Mouse (Mus musculus) retina, adult 2 months (tissue): ENCODE results near the gene Sp6.
A peak's percentile ranks its signal among the peaks of the same experiment; 100 is the strongest.

Experiments used
- DNase-seq: peaks from one replicate; pipeline ENCODE4 v3.0.0-alpha.2; 2012; ENCODE audit warnings: low read depth, low spot score

Sp6 gene

DNA sequence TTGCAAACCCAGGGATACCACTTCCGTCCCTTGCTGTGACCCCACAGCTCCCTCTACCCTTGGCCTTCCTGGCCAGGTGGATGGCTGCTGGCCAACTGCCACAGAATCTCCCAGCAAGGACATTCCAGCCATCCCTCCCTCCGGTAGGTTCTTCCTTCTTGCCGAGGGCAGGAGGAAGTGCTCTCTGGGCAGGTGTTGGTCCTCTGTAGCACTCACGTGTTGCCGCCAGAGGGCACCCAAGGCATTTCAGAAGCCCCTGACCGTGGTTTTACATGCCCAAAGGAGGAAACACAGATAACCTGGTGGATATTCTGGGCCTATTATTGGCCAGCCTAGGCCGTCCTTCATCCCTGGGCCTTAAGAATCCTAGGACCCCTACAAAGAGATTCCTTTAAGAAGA is 30.8 kb upstream of the Sp6 start:
- DNase-seq: peak; percentile 73

DNA sequence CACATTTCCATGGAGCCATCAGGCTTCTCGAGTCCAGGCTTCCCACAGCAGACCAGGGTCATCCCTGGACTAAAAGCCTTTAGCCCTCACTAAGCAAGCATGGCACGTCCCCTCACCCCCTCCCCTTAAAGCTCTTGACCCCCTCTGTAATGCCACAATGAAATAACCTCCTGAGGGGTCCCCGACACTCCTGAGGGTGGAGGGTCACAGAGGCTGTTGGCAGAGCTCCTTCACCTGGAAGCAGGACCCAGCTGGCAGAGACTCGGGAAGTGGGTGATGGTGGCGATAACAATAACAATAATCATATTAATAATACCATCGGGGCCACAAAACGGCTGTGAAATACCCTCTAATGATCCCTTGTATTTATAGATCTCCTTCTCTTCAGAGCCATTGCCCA is 30.3 kb upstream of the Sp6 start, which contains the start of gene Sp2:
Gene Sp2 (minus strand): TSS at position 101 of the 400 bp plus-strand sequence.
- DNase-seq: no peak

DNA sequence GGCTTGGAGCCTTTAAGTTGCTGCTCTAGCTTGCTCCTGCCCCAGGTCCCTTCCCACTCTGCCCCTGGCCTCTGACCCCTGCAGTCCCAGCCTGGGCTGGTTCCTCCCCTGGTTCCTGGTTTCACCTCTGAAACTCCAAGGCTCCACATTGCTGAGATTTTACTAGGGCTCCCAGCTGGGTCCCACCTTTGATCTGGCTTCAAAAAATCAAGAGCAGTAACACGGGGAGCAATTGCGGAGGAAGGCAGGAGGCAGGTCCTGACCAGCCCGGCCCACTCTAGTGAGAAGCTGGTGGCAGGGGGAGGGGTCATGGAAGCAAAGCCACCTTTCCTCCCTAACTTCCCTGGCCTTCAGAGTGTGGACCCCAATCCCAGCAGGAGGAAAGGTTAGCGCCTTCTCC is 28.3 kb upstream of the Sp6 start:
- DNase-seq: no peak

DNA sequence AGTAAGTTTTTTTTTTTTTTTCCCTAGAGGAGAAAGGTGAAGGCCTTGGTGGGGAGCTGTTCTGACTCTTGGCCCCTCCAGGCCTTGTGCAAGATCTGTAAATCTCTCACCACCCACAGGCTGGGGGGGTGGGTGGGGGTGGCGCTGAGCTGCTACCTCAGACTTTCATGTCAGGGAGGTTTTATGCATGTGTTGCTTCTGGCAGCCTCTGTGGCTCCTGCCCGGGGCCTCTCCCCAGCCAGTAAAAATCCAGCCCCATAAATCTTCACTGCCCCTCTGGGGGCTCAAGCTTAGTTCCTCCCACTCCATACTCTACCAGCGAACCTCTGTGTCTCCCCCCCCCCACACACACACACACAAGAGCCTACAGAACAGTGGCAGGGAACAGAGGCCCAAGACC is 26.7 kb upstream of the Sp6 start:
- DNase-seq: no peak

DNA sequence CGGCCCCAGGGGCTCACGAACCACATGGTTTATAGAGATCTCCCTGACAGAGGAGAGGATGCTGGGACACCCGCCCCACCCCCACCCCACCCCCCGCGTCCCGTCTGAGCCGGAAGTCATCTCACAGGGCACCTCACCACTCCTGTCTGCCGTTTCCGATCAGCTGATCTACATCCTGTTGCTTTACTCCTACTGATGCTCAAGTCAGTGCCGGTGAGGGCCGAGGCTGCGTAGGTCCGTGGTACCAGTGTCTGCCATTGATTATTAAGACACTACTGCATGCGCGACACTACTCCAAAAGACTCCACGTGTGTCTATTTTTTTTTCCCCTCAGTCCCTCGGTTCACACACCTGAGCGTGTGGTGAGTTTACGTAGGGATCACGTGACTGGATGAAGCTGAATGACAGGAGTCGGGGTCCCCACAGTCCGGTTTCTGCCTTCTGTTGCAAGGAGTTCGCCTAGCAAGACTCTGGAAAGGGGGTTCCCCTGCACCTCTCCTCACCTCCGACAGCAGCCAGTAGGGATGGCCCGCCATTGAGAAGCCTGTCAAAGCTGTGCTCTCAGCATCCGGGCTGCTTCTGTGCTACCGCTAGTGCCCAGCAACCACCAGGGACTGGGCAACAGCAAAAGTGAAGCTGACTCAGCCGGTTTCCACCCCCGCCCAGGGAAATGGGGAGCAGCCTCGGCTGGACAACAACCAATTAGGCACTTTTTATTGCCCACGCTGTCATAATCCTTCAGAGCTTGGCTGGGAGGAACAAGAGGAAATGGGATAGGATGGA is 25.1 kb upstream of the Sp6 start:
- no peak for DNase-seq

DNA sequence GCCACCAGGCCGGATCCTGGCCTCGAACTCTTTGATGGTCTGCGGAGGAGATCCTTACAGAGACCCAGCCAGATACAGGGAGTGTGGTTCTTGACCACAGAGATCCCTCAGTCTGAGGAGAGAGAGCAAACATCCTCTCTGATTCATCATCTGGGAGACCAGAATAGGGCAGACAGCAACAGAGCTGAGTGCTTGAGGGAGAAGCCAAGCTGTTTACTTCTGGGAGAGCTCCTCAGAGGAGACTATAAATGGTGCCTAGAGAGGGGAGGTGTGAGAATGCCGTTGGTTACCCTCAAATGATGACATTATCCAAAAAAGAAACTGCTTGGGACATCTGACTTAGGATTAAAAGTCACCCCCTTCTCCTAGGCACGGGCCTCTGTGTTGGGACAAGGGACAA is 21.7 kb upstream of the Sp6 start:
- no peak for DNase-seq

DNA sequence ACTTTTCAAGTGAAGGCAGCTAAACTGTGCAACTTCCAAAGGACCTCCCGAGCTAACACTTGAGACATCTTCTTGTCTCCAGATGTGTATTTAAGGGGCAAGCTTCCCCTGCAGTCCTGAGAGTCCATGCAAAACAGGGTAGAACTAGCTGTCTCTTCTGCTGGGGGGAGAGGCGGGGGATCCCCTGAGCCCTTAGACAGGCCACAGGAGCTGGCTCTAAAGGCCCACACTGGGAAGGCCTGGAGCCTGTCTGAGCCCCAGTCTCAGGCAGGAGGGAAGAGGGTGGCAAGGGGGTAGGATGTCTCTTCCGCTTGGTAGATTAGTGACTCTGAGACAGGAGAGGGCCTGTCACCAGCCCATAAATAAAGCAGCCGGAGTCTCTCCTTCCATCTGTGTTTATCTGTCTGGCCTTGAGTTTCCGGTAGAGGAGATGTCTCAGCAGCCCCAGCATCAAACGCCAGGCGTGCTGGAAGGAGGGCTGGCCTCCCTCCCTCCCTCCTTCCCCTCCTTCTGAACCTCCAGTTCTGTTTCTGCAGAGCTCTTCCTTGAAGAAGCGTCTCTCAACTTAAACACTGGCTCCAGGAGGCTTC is 20.4 kb upstream of the Sp6 start:
- DNase-seq: no peak

DNA sequence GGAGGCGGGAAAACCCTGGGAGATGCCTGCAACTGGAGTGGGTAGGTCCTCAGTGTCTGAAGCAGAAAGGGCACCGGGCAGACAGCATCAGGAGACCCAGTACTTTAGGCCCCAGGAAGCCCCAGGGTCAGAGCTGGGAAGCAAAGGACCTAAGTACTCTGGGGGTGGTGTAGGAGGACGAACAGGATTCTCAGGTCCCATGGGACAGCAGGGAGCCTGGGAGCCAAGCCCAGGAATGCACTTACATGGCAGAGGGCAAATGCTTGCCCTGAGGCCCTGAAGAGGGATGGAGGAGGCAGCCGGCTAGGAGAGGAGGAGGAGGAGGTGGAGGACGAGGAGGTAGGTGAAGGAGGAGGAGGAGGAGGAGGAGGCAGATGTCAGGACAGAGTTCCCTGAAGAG is 18.2 kb upstream of the Sp6 start:
- DNase-seq: no peak

DNA sequence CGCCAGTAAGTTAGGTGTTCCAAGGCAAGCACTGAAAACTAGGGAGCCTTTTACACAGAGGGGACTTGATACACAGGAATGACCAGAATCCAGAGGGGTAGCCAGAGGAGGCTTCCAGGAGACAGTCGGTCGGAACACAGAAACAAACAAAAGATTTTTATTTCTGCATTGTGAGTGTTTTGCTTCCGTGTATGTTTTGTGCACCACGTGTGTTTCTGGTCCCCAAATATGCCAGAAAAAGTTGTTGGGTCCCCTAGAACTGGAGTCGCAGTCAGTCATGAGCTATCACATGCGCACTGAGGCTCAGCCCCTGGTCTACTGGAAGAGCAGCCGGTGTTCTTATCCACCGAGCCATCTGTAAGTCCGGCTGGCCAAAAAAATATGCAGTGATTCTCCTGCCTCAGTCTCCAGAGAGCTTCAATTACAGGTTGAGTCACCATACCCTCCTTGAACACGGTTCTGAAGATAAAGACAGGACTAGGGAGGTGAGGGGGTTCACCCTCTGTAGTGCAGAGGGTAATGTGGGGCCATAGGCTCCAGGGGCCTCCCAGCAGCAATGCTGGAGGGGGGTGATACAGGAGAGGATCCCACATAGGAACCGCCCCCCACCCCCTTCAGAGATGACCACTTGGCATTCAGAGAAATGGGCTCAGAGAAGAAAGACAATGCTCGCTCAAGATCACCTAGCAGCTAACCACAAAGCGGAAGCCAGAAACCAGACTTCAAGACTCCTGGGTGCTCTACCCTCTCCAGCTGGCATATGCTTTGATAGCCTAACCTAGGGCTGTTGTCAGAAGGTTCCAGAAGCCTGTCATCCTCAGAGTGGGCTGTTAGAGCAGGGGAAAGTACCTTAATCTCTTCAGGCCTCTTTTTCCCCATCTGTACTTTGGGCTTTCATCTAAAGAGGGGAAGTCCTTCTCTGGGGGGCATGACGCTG is 17.1 kb upstream of the Sp6 start:
- DNase-seq: no peak

DNA sequence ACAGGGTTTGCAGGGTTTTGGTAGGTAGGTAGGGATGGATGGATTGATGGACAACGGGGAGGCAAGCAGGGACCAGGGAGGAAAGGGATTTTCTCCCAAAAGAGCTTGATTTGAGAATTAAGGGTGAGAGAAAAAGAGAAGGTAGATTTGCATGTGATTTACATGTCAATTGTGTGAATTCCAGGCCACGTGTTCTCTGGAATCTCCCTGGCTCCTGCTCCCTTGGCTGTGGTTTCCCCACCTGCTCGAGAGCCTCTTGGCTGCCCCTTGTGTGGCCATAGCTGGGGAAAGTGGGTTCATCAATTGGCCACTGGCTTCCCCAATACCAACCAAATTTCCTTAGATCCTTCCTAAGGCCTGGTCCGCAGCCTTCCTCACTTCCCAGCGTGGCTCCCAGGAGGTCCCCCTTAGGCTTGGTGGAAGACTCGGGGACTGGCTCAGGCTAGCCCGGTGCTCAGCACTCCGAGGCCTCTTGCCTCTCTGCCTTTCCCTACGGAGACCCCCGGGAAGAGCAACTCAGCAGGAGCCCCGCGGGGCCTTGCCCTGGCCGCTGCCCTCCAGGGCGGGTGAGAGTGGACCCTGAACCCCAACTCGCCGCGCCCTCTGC is 16.3 kb upstream of the Sp6 start:
- DNase-seq: no peak

DNA sequence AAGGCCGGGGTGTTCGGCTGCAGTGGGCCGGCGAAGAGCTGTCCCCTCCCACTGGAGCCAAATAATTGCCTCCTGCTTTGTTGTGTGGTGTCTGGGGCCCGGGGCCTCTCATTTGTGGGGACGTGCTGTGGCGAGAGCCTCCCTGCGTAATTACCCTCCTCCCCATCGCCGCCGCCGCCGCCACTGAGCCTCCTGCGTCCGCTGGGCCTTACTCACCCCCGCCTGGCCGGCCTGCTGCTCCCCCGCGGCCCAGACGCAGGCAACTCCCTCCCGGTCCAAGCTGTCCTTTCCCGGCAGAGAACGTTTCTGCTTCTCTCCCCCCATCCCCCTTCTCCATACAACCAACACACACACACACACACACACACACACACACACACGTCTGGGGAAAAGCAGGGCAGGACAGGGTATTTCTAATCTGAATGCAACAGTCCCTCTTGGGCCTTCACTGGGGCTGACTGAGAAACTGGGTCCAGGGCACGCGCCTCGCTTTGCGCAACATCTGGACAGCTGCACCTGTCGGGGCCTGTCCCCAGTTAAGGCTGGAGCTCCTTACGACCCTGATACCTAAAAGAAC is 15.7 kb upstream of the Sp6 start:
- no peak for DNase-seq

DNA sequence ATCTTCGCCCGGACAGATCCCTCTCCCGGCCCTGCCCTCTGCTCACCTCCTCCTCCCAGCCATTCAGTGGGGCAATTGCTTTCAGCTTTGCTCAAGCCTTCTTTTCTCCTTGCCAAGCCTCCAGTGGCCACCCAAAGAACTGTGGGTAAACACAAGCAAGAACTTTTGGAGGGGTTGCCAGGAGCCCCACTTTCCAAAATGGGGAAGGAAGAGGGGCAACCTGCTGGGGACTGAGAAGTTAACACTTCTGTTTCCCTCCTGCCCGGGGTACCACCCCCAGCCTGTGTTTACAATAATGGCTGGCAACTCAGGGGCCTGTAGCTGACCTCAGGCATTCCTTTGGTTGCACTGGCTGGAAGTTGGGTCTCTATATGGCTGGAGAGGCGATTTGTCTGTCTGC is 10.0 kb upstream of the Sp6 start:
- DNase-seq: no peak

DNA sequence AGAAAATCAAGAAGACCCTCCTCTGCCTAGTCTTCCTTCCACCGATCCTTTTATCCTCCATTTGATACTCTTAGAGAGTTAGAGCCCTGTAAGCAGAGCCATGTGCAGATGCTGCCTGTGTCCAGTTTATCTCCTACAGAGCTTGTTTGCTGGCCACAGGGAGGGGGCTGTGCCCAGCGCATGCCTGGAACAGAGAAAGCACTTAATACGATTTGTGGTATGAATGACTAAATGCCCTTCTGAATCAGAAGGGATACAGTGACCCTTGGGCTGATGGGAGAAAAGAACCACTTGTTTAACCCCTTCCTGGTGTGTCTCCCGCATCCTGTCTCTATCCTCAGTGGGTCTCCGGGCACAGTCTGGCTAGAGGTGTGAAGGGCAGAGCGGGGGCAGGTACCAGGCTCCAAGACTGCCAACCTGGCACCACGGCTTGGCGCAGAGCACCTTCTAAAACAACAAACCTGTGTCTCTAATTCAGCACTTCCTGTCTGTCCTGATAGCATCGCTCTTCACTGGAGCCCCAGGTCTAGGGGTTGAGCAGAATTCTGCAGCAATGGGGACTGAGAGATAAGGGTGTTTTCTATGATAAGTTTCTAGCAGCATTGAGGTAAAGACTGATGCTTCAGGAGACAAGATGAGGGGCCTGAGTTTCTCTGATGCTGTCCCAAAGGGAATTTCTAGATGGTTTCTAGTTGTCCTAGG is 6.0 kb upstream of the Sp6 start:
- DNase-seq: peak; percentile 74

DNA sequence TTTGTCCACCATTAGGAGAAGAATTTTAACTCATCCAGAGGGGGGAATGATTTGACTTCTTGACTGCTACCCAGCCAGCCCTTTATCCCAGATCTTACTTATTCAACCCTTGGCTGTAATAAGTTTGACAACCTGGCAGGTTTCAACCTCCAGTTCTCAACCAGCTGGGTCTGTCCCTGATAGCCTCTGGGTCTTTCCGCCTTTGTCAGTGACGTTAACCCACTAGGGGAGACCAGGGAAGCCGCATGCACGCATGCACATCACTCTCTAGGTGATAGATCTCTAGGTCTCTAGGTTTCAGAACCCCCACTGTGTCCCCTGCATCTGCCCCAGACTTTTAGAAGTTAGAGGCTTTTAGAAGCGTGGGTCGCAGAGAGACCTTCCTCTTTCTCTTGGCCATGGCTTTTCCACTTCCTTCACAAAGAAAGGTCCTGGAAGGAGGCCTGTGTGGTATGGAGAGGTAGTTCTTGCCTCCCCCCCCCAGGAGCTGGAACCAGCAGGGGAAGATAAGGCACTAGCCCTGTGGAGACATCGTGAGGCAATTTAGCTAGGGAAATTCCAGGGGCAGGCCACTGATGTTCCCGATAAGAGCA is 3.9 kb upstream of the Sp6 start:
- no peak for DNase-seq

DNA sequence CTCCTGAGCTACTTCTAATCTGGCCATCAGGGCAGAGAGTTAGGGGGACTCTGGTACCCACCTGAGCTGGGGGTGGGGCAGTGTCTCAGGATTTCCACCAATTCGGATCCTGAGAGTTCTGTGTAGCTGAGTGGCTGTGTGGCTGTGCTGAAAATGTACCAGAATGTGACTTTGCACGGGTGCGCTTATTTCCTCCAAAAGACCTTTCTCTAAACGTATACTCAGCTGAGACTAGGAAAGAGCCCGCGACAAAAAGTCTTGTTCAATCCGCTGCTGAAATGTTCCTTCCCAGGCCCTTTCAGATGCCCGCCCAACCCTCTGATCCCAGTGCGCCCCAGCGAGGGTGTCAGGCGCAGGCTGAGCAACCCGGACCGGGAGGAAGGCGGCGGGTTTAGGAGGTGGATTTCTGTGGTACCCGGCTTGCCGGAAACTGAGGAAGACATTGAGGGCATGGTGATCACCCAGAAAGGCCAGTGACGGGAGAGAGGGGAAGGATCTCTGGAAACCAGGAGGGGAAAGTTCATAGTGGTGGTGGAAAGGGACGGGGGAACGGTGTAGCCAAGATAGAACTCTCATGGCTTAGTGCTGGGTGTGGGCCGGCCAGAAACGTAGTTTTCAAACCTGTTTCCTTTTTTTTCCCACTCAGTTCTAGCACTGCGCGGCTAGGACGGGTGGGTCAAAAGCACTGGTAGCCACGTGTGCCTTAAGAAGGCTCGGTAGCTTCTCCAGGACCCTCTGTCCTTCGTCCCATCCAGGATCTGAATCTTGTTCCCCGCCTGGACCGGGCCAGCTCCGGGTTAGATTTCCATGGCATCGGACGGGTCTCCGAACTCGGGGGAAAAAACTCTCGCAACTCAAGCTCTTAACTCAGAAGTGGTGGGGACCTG is 4.7 kb downstream of the Sp6 start:
- no peak for DNase-seq

DNA sequence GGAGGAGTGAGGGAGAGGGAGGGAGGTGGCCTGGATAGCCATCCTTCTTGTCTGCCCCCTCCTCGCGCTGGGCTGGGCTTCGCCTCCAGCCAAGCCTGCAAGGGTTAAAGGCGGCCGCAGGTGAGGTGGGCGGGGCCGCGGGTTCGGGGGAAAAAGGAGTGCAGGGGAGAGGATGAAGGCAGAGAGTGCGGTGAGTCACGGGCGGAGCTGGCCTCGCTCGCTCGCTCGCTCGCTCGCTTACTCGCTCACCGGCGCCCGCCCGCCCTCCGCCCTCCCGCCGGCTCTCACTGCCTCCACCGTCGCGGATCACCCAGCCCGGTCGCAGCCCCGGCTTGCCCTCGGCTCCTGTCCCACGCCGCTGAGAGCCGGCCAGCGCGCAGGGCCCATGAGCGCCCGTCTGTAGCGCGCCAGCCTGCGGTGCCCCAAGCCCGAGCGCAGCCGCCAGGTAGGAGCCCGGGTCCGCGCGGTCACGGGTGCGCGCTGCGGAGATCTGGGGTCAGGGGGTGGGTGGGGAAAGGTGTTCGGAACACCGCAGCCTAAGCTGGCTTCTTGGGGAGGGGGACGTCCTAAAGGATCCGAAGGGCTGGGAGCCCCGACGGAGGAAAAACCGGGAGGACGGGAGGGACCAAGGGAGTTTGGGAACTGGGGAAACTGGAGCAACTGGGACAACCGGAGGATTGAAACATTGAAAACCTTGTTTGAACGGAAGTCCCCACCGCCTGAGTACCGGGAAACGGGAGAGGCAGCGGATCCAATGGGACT is 5.6 kb downstream of the Sp6 start:
- DNase-seq: no peak

DNA sequence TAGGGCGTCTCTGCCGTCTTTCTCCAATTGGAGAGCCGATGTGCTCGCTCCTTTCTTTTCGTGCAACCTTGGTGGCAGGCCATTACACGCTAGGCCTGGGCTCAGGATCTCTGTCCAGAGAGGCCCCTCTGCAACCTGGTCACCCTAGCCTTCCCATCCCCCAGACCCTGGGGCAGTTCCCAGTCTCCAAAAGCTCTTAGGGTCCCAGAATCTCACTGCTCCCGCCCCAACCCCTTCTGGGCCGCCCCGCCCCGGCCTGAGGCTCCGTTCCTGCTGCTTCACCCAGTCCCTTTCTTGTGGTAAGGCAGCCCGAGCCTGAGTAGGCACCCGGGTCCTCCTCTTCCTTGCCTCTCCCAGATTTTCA is 6.1 kb downstream of the Sp6 start:
- DNase-seq: no peak

DNA sequence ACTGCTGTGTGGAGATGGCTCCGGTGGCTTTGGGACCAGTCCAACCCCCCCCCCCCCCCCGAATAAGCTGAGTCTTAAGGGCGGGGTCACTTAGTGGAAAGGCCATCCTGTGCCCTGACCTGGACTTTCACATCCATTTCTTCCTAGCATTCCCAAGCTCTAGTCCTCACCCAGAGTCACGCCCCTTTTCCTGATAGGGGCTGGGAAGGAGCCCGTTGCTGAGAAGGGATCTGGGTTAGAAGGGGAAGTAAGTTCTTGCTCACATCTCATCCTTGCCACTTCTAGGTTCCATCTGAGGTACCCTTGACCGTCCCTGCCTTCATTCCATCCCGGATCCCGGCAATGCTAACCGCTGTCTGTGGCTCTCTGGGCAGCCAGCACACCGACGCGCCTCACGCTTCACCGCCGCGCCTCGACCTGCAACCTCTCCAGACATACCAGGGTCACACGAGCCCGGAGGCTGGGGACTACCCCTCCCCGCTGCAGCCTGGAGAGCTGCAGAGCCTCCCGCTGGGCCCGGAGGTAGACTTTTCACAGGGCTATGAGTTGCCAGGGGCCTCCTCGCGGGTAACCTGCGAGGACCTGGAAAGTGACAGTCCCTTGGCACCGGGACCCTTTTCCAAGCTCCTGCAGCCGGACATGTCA is 8.0 kb downstream of the Sp6 start:
- DNase-seq: no peak
